Mouse (Mus musculus) activated CD4-positive, CD25-positive, alpha-beta regulatory T cell, adult 4 months (primary cell): ENCODE results near the gene Bag5. TPM values are rescaled to one million over a fixed set of nuclear protein-coding genes. Genes with fewer than 3 reads are reported as not detected.

Experiments used
- ATAC-seq: one replicate; pipeline ENCODE4 v1.8.0; 2017
- polyA plus RNA-seq, 2 experiments: library from polyadenylated mRNA; unstranded; fragments of 100-300 nt; shearing (Covaris generic); gene quantifications; one replicate each; pipeline ENCODE4 v1.2.1; 2017

The Bag5 gene
- polyA plus RNA-seq, 2 experiments from 2014 or later = 30.2 to 32.4 TPM

- ATAC-seq = no peak
Observed at GRCm38 (mm10) chr12:111694880-111695804, 17.9 kb downstream of the Bag5 start.

GRCm38 (mm10) chr12:111694271-111694781, 18.7 kb downstream of the Bag5 start:
- ATAC-seq = peak; percentile 47

GRCm38 (mm10) chr12:111693341-111694270, 19.5 kb downstream of the Bag5 start:
- ATAC-seq = no peak

DNA sequence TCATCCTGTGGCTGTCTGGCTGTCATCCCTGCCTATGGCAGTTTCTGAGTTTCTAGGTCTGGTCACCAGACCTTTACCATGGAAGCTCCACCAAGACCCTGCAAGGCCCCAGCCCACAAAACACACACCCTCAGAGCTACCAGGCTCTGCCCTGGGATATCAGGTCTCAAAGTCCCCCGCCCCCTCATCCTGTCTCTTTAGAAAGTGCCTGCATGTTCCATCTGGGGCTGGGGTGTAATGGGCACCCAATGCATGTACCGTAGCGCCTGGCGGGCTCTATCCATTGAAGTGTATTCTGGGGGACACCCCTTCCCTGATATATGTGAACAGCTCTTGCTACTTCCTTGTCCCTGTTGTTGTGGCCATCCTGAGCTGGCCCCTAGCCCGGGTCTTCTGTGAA, 20.2 kb downstream of the Bag5 start:
- ATAC-seq = no peak

GRCm38 (mm10) chr12:111691346-111691872, 21.6 kb downstream of the Bag5 start:
- ATAC-seq = peak; percentile 89

DNA sequence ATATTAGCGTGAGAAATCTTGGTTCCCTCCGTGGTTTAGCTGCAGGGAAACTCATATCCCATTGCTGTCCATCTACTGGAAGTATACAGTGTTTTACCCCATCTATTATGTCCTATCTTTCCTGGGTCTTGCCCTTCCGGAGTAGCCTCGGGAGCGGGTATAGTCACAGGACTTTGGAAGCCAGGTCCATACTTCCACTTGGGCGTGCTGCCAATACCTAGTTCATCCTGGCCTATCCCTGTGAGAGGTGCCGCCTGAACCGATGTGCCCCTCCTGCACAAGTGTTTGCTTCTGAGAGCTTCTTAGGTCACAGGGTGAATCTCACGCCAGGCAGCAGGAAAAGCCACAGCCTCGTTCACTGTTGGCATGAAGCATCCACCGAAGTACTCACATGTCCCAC, 23.6 kb downstream of the Bag5 start:
- ATAC-seq = no peak

DNA sequence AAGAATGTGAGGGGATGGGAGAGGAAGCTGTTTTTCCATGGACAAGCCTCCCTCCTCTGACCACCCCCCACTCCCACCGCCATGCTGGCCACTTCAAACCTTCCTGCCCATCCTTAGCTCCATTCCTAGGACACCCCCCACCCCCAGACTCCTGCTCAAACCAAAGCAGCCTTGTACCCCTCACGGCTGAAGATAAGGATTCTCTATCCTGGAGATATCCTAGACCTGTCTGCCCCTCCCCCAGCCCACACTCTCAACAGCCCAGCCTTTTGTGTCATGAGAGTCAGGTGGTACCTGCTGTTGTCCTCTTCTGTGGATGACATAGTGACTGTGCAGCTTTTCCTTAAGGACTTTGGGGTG, 25.0 kb downstream of the Bag5 start:
- no peak for ATAC-seq

GRCm38 (mm10) chr12:111687350-111688068, 25.5 kb downstream of the Bag5 start:
- ATAC-seq = no peak

GRCm38 (mm10) chr12:111686390-111686789, 26.7 kb downstream of the Bag5 start:
- ATAC-seq = no peak

DNA sequence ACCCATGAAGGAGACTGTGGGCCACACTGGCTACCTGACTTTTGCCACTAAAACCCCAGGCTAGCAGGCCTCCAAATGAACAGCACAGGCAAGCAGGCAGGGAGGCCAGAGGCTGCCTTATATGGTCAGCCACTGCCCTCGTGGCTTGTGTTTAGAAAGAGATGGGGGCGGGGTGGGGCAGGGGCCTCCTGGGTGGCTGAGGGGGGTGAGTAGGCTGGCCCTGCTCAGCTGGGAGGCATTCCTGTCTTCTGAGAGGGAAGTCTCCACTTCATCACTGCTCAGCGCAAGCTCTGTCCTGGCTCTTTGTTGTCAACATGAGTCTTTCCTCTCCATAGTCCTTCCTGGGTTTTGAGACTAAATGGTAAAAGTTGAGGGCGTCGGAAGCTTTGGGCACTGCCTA, 30.3 kb downstream of the Bag5 start:
- no peak for ATAC-seq

DNA sequence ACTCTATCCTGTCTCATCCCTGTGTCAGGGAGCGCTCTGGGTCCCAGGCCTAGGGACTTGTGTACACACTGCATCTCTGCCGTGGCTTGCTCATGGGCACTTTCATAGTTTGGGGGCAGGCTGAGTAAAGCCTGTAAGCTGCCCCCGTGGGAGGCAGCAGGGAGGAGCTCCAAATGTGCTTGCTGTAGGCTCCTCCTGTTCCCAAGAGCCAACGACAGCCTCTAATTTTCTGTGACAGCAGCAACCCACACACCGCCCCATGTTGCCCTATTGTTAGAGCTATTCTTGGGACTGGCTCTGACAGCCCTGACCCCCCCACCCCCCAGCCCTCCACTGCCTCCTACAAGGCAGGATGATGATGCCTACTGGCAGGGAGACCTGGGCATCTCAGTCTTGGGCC, 31.1 kb downstream of the Bag5 start:
- no peak for ATAC-seq

GRCm38 (mm10) chr12:111681305-111681704, 31.8 kb downstream of the Bag5 start:
- ATAC-seq = no peak

- no peak for ATAC-seq
Observed at GRCm38 (mm10) chr12:111680661-111681060, 32.4 kb downstream of the Bag5 start.

- no peak for ATAC-seq
Observed at GRCm38 (mm10) chr12:111678997-111679396, 34.1 kb downstream of the Bag5 start.

- ATAC-seq = no peak
Observed at GRCm38 (mm10) chr12:111678670-111678933, 34.5 kb downstream of the Bag5 start.

DNA sequence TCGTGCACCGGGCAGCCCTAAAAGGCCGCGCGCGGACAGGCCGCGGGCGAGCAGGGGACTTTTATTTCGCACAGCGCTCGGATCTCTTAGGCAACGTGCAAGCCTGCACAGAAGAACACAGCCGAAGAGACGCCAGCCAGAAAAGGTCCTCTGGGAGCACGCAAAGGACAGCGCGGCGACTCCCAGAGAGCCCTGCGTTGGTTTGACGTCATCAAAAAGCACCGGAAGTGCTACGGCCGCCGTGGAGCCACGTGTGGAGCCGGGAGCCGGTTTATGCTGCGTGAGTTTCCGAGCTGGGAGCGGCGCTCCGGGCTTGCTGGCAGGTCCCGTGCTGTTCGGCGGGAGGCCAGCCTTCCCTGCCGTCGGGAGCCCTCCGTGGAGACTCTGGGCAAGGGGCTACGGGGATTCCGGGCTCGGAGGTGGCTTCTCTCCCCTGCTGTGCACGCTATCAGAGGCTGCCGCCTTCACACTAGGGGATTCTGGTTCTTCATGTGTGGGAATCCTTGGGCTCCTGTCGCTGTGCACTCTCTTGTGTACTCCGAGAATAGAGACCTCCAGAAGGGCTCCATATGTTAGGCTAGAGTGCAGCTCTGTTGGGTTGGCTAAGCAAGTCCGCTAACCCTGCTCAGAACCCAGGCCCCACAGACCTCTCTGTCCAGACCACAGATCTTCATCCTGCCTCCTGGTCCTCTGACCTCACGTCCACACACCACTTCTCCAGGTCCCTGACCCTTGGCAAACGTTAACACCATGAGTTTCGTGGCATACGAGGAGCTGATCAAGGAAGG, 35.0 kb downstream of the Bag5 start, which contains the start of gene Trmt61a:
TSS of gene Trmt61a (plus strand) at position 224 of the 788 bp plus-strand sequence.
- ATAC-seq = peak; percentile 93

- peak; percentile 13 for ATAC-seq
Observed at GRCm38 (mm10) chr12:111677421-111677820, 35.6 kb downstream of the Bag5 start.

DNA sequence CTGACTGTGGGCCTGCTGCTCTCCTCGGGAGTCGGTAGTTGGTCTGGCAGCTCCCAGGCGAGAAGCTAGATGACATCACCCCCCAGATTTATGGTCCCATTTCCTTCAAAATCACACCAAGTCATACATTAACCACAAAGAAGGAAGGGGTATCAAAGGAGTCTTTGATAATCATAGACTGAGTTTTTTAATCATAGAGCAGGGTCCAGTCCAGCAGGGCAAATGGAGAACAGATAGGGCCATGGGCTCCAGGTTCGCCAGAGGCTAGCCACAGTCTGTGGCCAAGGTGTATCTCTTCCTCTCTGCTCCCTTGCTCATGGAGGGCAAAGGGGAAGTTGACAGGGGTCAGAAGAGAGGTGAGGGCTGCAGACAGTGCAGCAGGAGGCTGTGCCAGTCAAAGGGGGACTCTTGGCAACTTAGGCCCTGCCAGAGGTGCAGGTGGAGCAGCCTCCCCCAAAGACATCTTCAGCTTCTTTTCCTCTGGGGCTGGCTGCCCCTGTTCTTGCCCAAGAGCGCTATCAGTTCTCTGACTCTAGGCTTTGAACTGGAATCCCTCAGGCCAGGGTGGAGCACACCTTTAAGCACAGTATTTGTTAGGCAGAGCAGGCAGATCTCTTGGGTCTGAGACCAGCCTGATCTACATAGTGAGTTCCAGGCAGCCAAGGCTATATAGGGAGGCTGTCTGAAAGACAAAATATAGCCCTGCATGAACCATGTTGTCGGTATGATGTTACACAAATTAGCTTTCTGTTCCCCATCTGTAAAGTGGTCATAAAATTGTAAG, 37.1 kb downstream of the Bag5 start:
- ATAC-seq = no peak

- no peak for ATAC-seq
Observed at GRCm38 (mm10) chr12:111674850-111675486, 38.1 kb downstream of the Bag5 start.

DNA sequence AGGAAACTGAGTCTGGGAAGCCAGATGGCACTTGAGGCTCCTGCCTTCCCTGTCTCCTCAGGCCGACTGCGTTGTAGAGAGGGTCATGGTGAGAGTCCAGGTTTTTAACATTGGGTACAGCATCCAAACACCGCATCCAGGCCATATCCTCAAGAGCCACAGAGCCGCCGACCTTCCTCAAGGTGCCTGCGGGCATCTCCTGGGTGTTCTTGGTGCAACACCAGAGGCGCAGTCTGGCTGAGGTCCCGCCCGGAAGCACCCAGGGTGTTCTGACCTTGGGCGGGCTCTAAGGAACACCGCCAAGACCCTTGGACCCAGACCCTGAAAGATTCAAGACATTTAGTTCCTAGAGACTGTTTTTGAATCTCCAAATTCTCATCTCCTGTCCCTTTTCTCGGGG, 40.5 kb downstream of the Bag5 start:
- ATAC-seq = no peak
